Mouse (Mus musculus) intestine, embryonic 14.5 days (tissue): ENCODE measurements around the gene Clrn1. TPM values are rescaled to one million over a fixed set of nuclear protein-coding genes. Genes with fewer than 3 reads are reported as not detected.

Experiments used
- polyA plus RNA-seq: library from polyadenylated mRNA; unstranded; fragments of >200 nt; fragmentation: Nextera tagmentation; extraction: Ambion mirVana; gene quantifications from 2 replicates; pipeline ENCODE4 v1.2.1, GENCODE M21; 2014

Clrn1 gene
- polyA plus RNA-seq, 1 experiment from 2014 or later, result not detected

Other genes starting within 250 kb of the Clrn1 start
- gene Erich6, start 248.1 kb downstream of the Clrn1 start, polyA plus RNA-seq, result 0.11 TPM in 1 of 2 replicates, not detected in the other
- 5.8 and 7.5 TPM in 2 replicates for gene Siah2, start 192.9 kb downstream of the Clrn1 start, polyA plus RNA-seq
- not detected in 2 replicates for gene Mindy4b-ps, start 63.0 kb downstream of the Clrn1 start, polyA plus RNA-seq
- 2.4 TPM in 2 replicates for gene Med12l, start 120.5 kb upstream of the Clrn1 start, polyA plus RNA-seq
- gene Gpr171, start 216.5 kb upstream of the Clrn1 start, polyA plus RNA-seq, result 1.1 and 1.2 TPM in 2 replicates